Mouse (Mus musculus) spleen, adult 2 months (tissue): Measurements from ENCODE around the gene Orm1. TPM values are rescaled to one million over a fixed set of nuclear protein-coding genes. Genes with fewer than 3 reads are reported as not detected.

Experiments
- DNase-seq, 2 experiments: peaks; one replicate each; pipeline versions ENCODE4 v3.0.0 to v3.0.0-alpha.2; 2012 to 2021; ENCODE audit warnings: low spot score in 2 of 2, low read depth in 1 of 2
- H3K27ac ChIP-seq: fragments of 200-500 bp; 2 replicates; pipeline ENCODE4 v1.5.1; 2012; ENCODE audit warnings: low read length, inconsistent platforms; ENCODE audit not compliant: insufficient read depth
- H3K27me3 ChIP-seq: fragments of 200-500 bp; 2 replicates; pipeline ENCODE4 v1.6.1; 2012; ENCODE audit warnings: mild to moderate bottlenecking, moderate library complexity, low read length, inconsistent platforms; ENCODE audit not compliant: control insufficient read depth, insufficient read depth
- H3K36me3 ChIP-seq: fragments of 200-500 bp; 2 replicates; pipeline ENCODE4 v1.6.1; 2012; ENCODE audit warnings: mild to moderate bottlenecking, low read length, inconsistent platforms; ENCODE audit not compliant: control insufficient read depth, insufficient read depth
- H3K4me1 ChIP-seq: fragments of 200-500 bp; 2 replicates; pipeline ENCODE4 v1.6.1; 2011; ENCODE audit warnings: inconsistent platforms; ENCODE audit not compliant: control insufficient read depth, insufficient read depth, insufficient read length
- H3K4me3 ChIP-seq: fragments of 200-500 bp; 2 replicates; pipeline ENCODE4 v1.5.1; 2011; ENCODE audit warnings: mild to moderate bottlenecking, inconsistent platforms; ENCODE audit not compliant: insufficient read depth, insufficient read length; ENCODE audit errors: extremely low read depth
- CTCF ChIP-seq: fragments of 200-500 bp; IDR thresholded peaks from 2 replicates; pipeline ENCODE4 v1.5.1; 2011; ENCODE audit warnings: mild to moderate bottlenecking, inconsistent platforms; ENCODE audit not compliant: insufficient read depth, insufficient read length, insufficient replicate concordance; ENCODE audit errors: extremely low read depth
- POLR2A ChIP-seq: fragments of 200-500 bp; IDR thresholded peaks from 2 replicates; pipeline ENCODE4 v1.6.1; 2011; ENCODE audit warnings: low read depth, low read length, inconsistent platforms
- WGBS: fragments of 180-500 bp; shearing (Covaris S2); methylation state at CpG from one replicate; pipeline ENCODE4 v1.1.7; 2018; 5-methylcytosine and 5-hydroxymethylcytosine counted together
- polyA plus RNA-seq: library from polyadenylated mRNA; depleted of rRNA; stranded (reverse); fragments of >200 nt; gene quantifications from 2 replicates; pipeline ENCODE4 v1.2.3, GENCODE M21; 2012

Gene Orm1
- polyA plus RNA-seq, 1 experiment, result 0.43 TPM

DNA sequence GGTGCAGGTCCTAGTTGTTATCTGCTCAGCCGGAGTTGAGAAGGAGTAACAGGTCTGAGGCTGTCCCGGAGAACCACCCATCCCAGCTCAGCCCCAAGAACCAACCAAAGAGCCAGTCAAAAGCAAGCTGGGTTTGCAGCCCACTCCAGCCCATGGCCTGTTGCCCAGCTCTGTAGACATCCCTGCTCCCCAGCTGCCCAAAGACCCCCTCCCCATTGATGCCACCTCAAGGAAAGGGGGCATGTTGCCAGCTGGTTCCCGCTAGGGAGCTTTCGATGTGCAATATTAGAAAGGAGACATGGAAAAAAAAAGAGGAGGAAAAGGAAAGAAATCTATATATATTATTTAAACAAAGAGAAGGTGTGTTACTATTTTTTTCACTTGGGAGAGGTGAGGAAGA lies 11.0 kb upstream of the Orm1 start:
- TF ChIP-seq POLR2A (no peak), CTCF (no peak)
- H3K27me3 ChIP-seq, result no peaks in the 10 kb centered on the region
- H3K4me1 ChIP-seq, result no peaks in the 10 kb centered on the region
- H3K4me3 ChIP-seq, result no peak overlapping the region
- DNase-seq, result no peak
- 92% methylated on average over 4 of the region's 4 CpGs for WGBS
- no peaks in the 10 kb centered on the region for H3K36me3 ChIP-seq
- H3K27ac ChIP-seq, result no peak overlapping the region

DNA sequence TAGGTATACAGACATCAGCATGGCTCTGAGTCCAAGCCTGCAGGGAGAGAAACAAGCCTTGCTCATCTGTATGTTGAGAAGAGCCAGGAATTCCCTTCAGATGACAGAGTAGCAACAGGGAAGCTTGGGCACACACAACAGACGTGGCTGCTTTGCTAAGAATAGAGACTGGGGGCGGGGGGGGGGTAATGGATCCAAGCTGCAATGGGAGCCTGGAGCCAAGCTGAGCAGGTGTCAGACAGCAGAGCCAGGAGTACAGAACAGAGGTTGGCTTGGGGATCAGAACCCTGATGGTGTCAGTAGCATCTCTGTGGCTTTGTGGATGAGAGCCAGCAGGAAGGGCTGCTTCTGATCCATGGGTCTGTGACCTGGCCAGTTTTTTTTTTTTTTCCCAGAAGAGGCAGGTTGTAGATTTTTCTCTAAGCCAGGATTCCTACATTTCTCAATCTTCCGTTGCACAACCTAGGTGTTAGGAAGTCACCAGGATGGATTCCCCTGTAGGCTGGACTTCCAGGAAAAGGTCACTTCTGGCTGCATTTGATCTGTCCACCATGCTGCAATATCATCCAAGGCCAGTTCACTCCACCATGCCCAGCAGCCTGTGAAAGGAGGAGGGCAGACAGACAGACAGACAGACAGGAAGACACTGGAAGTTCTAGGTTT lies 5.8 kb upstream of the Orm1 start:
- Histone ChIP-seq H3K4me1 (no peaks in the 10 kb centered on the region), H3K36me3 (no peaks in the 10 kb centered on the region), H3K27me3 (no peaks in the 10 kb centered on the region), H3K27ac (no peak overlapping the region), H3K4me3 (no peak overlapping the region)
- WGBS, result 82% methylated on average over 3 of the region's 3 CpGs
- DNase-seq, result no peak
- TF ChIP-seq POLR2A (no peak), CTCF (no peak)

DNA sequence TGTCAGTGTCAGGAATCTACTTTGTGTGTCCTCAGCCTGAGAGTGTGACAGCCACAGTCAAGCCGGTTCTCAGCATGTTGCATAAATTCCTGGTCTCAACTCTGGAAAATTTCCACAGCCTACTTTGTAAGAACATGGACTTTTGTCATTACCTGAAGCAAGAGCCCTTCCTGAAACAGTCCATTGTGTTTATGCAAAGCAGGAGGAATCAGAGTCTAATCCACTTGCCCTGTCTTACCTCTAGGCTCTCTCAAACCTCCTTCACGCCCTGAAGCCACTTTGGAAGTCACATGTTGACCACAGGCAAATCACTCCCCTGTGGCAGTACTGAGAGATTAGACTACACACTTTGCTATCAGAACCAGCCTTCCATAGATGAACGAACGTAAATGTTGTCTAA lies 1.9 kb upstream of the Orm1 start:
- WGBS, result 78% methylated on average over 4 of the region's 4 CpGs
- H3K4me1 ChIP-seq, result no peaks in the 10 kb centered on the region
- no peaks in the 10 kb centered on the region for H3K27me3 ChIP-seq
- H3K36me3 ChIP-seq, result no peaks in the 10 kb centered on the region
- H3K4me3 ChIP-seq, result no peak overlapping the region
- no peak for TF ChIP-seq CTCF
- TF ChIP-seq POLR2A, result no peak
- DNase-seq, result no peak
- no peak overlapping the region for H3K27ac ChIP-seq

GRCm38 (mm10) chr4:63343608-63344007 lies 752 bp upstream of the Orm1 start:
- no peaks in the 10 kb centered on the region for H3K4me1 ChIP-seq
- H3K36me3 ChIP-seq, result no peaks in the 10 kb centered on the region
- no peak overlapping the region for H3K4me3 ChIP-seq
- TF ChIP-seq CTCF (no peak), POLR2A (no peak)
- DNase-seq, result no peak
- H3K27me3 ChIP-seq, result no peaks in the 10 kb centered on the region
- no peak overlapping the region for H3K27ac ChIP-seq
- WGBS, result 90% methylated on average over 3 of the region's 3 CpGs

DNA sequence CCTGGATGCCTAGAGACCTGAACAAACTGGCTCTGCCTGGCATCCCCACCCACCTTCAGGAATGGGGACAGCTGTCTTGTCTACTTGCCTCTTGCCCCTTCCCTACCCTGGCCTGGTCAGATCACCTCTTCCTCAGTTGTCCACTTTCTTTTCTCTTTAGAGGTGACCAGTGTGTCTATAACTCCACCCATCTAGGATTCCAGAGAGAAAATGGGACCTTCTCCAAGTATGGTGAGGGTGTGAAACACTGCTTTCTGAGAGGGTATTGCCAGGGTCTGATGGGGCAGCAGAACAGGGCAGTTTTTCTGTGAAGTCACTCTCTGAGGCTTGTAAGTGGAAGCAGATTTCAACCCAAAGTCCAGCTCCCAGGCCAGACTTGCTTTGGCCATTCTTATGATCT lies 901 bp downstream of the Orm1 start:
- TF ChIP-seq CTCF (no peak), POLR2A (no peak)
- no peak overlapping the region for H3K4me3 ChIP-seq

GRCm38 (mm10) chr4:63346659-63347058 lies 2.3 kb downstream of the Orm1 start:
- no peak for DNase-seq
- WGBS, result 86% methylated on average over 4 of the region's 4 CpGs
- no peak overlapping the region for H3K27ac ChIP-seq

More for the DNA sequence above, 901 bp downstream of the Orm1 start:
- H3K27me3 ChIP-seq, result no peaks in the 10 kb centered on the region
- no peaks in the 10 kb centered on the region for H3K36me3 ChIP-seq
- H3K4me1 ChIP-seq, result no peaks in the 10 kb centered on the region
- no peak overlapping the region for H3K27ac ChIP-seq
- no peak for DNase-seq

GRCm38 (mm10) chr4:63348524-63348923 lies 4.2 kb downstream of the Orm1 start:
- no peaks in the 10 kb centered on the region for H3K27me3 ChIP-seq
- TF ChIP-seq POLR2A (no peak), CTCF (no peak)
- WGBS, result 79% methylated on average over 6 of the region's 6 CpGs
- H3K4me3 ChIP-seq, result no peak overlapping the region
- no peak overlapping the region for H3K27ac ChIP-seq
- H3K36me3 ChIP-seq, result no peaks in the 10 kb centered on the region
- no peaks in the 10 kb centered on the region for H3K4me1 ChIP-seq
- no peak for DNase-seq

More at GRCm38 (mm10) chr4:63346659-63347058, 2.3 kb downstream of the Orm1 start:
- H3K4me3 ChIP-seq, result no peak overlapping the region
- TF ChIP-seq POLR2A (no peak), CTCF (no peak)
- H3K27me3 ChIP-seq, result no peaks in the 10 kb centered on the region
- no peaks in the 10 kb centered on the region for H3K36me3 ChIP-seq
- H3K4me1 ChIP-seq, result no peaks in the 10 kb centered on the region
